Mouse (Mus musculus): ENCODE data around the gene Bzw2. TPM values are rescaled to one million over a fixed set of nuclear protein-coding genes. Genes with fewer than 3 reads are reported as not detected.

Gene Bzw2
- polyA plus RNA-seq, 1 experiment from 2014 or later = 103 TPM

- Histone ChIP-seq H3K4me1 (peaks cover 36% of the 10 kb centered on the region), H3K36me3 (0 out of 2 replicates have a peak, but pooled peaks cover 2% of the 10 kb centered on the region), H3K4me3 (peak within 1 kb of the TSS; percentile 74), H3K9me3 (replicated peaks) (no peaks in the 10 kb centered on the region), H3K27me3 (replicated peaks) (no peaks in the 10 kb centered on the region), H3K27ac (peak within 1 kb of the TSS; percentile 85), H3K9ac (peak within 1 kb of the TSS; percentile 83), H3K4me2 (peak within 1 kb of the TSS; percentile 89)
- WGBS (ENCODE audit: insufficient replicate concordance) = 0% methylated on average over 41 of the region's 42 CpGs
- ATAC-seq = peak; percentile 97
Observed at GRCm38 (mm10) chr12:36156637-36157303, 1.1 kb downstream of the Bzw2 start, which contains the start of gene Ankmy2. Ankmy2 (plus strand) TSS chr12:36157114.

GRCm38 (mm10) chr12:36156101-36156636 lies 1.7 kb downstream of the Bzw2 start:
- ATAC-seq = peak; percentile 46

GRCm38 (mm10) chr12:36155141-36155641 lies 2.7 kb downstream of the Bzw2 start:
- Histone ChIP-seq H3K27ac (no peak overlapping the region), H3K4me3 (peak overlapping the region; percentile 74), H3K9me3 (replicated peaks) (no peaks in the 10 kb centered on the region), H3K4me1 (peaks cover 36% of the 10 kb centered on the region), H3K4me2 (peak overlapping the region; percentile 89), H3K9ac (peak overlapping the region; percentile 83), H3K36me3 (no peaks in the 10 kb centered on the region), H3K27me3 (replicated peaks) (no peaks in the 10 kb centered on the region)
- 13% methylated on average over 8 of the region's 8 CpGs for WGBS (ENCODE audit: insufficient replicate concordance)
- ATAC-seq = no peak

More at GRCm38 (mm10) chr12:36156101-36156636, 1.7 kb downstream of the Bzw2 start:
- no peaks in the 10 kb centered on the region for H3K27me3 ChIP-seq (replicated peaks)
- 2% methylated on average over 33 of the region's 33 CpGs for WGBS (ENCODE audit: insufficient replicate concordance)
- no peaks in the 10 kb centered on the region for H3K36me3 ChIP-seq
- H3K9me3 ChIP-seq (replicated peaks) = no peaks in the 10 kb centered on the region
- H3K9ac ChIP-seq = peak overlapping the region; percentile 83
- peak overlapping the region; percentile 89 for H3K4me2 ChIP-seq
- peak overlapping the region; percentile 68 for H3K27ac ChIP-seq
- H3K4me3 ChIP-seq = peak overlapping the region; percentile 74
- H3K4me1 ChIP-seq = peaks cover 36% of the 10 kb centered on the region

DNA sequence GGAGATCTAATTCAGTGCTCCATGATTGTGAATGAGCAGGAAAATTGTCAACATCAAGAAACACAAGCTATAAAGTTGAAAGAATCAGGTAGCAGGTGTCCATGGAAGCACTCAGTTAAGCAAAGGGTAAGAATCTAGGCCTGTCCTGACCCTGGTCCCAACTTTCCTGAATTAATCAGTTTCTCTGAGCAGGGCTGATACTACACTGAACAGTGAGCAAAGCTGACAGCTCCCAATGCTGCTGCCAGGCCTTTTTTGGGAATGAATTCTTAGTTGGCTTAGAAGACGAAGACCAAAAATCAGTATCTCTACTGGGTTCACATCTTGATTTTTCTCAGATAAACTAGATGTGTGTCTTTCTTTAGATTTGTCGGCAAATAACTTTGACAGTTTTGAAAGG lies 7.1 kb downstream of the Bzw2 start:
- Histone ChIP-seq H3K9ac (no peak overlapping the region), H3K4me2 (no peak overlapping the region), H3K27ac (no peak overlapping the region), H3K4me1 (peaks cover 23% of the 10 kb centered on the region), H3K4me3 (no peak overlapping the region), H3K9me3 (replicated peaks) (no peaks in the 10 kb centered on the region), H3K36me3 (peaks cover 5% of the 10 kb centered on the region; the same call in 1 of the 2 replicates), H3K27me3 (replicated peaks) (no peaks in the 10 kb centered on the region)
- ATAC-seq = no peak
- WGBS (ENCODE audit: insufficient replicate concordance) = 76% methylated on average over 2 of the region's 2 CpGs

- no peak for ATAC-seq
- H3K4me3 ChIP-seq = no peak overlapping the region
- H3K9ac ChIP-seq = no peak overlapping the region
- H3K27me3 ChIP-seq (replicated peaks) = no peaks in the 10 kb centered on the region
- no peaks in the 10 kb centered on the region for H3K9me3 ChIP-seq (replicated peaks)
- peaks cover 7% of the 10 kb centered on the region; the same call in 1 of the 2 replicates for H3K36me3 ChIP-seq
- H3K27ac ChIP-seq = no peak overlapping the region
- WGBS (ENCODE audit: insufficient replicate concordance) = 83% methylated on average over 2 of the region's 2 CpGs
- peaks cover 18% of the 10 kb centered on the region for H3K4me1 ChIP-seq
- H3K4me2 ChIP-seq = no peak overlapping the region
Observed at GRCm38 (mm10) chr12:36150265-36150664, 7.6 kb downstream of the Bzw2 start.

DNA sequence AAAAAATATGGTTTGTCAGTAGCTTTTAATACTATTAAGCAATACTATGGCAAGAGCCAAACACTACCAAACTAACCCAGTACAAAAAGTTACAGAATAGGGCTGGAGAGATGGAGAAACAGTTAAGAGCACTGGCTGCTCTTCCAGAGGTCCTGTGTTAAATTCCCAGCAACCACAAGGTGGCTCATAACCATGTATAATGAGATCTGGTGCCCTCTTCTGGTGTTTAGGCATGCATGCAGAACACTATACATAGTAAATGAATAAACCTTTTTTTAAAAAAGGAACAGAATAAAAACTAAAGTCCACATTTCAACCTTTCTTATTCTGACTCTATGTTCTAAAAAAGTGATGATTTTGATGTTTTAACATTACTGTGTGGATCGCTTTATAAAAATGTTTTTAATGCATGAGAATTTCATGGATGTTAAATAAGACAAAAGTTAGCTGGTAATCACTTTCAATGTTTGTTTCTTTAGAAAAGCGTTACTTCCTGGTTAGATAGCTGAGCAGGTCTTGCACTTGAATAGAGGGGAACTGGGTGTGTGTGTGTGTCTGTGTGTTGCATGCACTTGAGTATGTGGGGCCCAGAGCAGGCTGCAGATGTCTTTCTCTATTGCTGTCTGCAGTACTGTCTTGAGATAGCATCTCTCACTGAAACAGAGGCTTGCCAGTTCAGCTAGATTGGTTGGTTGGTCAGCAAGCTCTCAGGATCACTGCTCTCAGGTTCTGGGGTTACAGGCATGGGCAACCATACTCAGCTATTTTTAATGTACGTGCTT lies 11.5 kb downstream of the Bzw2 start:
- Histone ChIP-seq H3K4me2 (no peak overlapping the region), H3K27me3 (replicated peaks) (no peaks in the 10 kb centered on the region), H3K9ac (no peak overlapping the region), H3K36me3 (peaks cover 11% of the 10 kb centered on the region; the same call in 1 of the 2 replicates), H3K4me3 (no peak overlapping the region), H3K4me1 (peaks cover 6% of the 10 kb centered on the region; the same call in 1 of the 2 replicates), H3K27ac (no peak overlapping the region), H3K9me3 (replicated peaks) (no peaks in the 10 kb centered on the region)
- 79% methylated on average over 3 of the region's 3 CpGs for WGBS (ENCODE audit: insufficient replicate concordance)
- ATAC-seq = no peak

DNA sequence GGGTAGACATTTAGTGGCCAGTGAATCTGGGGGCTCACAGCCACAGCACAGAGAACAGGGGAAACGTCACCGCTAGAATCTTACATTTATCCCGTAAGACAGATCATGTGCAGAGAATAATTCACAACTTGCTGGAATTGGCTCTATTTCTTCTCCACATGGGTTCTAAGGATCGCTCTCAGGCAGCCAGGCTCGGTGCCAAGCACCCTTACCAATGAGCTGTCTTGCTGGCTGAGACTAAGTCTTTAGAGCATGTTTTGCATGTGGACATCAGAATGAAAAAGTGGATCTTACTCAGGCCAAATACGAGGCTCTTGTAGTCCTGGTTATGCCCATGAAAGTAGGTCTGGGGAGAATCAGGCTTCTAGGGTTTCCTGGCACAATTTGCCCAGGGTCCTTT lies 17.5 kb downstream of the Bzw2 start:
- 82% methylated on average over 6 of the region's 6 CpGs for WGBS (ENCODE audit: insufficient replicate concordance)

DNA sequence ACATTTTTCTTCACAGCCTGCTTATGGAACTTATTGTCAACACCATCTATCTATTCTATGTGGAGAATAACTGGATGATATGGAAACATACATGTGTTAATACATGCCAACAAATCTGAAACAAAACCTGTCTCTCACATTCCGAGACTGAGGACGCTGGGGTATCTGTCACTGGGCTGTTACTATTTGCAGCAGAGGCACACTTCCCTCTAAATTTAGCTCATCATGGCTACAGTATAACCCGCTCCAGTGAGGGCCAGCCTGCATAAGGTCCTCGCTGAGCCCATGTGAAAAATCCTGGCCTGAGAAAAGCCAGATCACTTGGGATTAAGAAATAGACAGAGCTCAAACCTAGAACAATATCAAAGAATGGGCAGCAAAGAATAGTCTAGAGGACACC lies 20.7 kb downstream of the Bzw2 start:
- Histone ChIP-seq H3K4me2 (no peak overlapping the region), H3K27me3 (replicated peaks) (no peaks in the 10 kb centered on the region), H3K27ac (no peak overlapping the region), H3K4me1 (0 out of 2 replicates have a peak, but pooled peaks cover 8% of the 10 kb centered on the region), H3K4me3 (no peak overlapping the region), H3K36me3 (peaks cover 41% of the 10 kb centered on the region), H3K9ac (no peak overlapping the region), H3K9me3 (replicated peaks) (no peaks in the 10 kb centered on the region)
- WGBS (ENCODE audit: insufficient replicate concordance) = 64% methylated on average over 4 of the region's 4 CpGs
- no peak for ATAC-seq

More for the DNA sequence above, 17.5 kb downstream of the Bzw2 start:
- Histone ChIP-seq H3K36me3 (peaks cover 24% of the 10 kb centered on the region), H3K27ac (no peak overlapping the region), H3K4me1 (0 out of 2 replicates have a peak, but pooled peaks cover 3% of the 10 kb centered on the region), H3K9me3 (replicated peaks) (no peaks in the 10 kb centered on the region), H3K9ac (no peak overlapping the region), H3K27me3 (replicated peaks) (no peaks in the 10 kb centered on the region), H3K4me3 (no peak overlapping the region), H3K4me2 (no peak overlapping the region)
- no peak for ATAC-seq

DNA sequence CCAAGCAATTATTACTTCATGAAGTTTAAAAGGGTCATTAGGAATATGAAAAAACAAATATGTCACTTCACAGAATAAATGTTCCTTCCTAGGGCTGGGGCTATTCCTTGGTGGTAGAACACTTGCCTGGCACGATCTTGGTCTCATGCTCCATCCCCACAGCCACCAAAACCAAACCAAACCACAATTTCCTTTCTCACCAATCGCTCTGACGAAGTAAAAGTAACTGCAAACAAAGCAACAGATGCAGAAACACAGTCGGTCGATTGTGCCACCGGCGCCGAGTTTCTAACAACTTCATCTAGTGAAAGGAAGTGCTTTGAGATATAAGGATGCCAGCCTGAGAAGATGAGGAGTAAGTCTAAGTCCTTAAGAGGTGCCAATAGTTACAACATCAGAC lies 21.6 kb downstream of the Bzw2 start:
- no peak overlapping the region for H3K27ac ChIP-seq
- WGBS (ENCODE audit: insufficient replicate concordance) = 47% methylated on average over 8 of the region's 8 CpGs
- no peak overlapping the region for H3K4me2 ChIP-seq
- H3K27me3 ChIP-seq (replicated peaks) = no peaks in the 10 kb centered on the region
- no peaks in the 10 kb centered on the region for H3K9me3 ChIP-seq (replicated peaks)
- peaks cover 48% of the 10 kb centered on the region for H3K36me3 ChIP-seq
- ATAC-seq = no peak
- 0 out of 2 replicates have a peak, but pooled peaks cover 8% of the 10 kb centered on the region for H3K4me1 ChIP-seq
- no peak overlapping the region for H3K4me3 ChIP-seq
- H3K9ac ChIP-seq = no peak overlapping the region

DNA sequence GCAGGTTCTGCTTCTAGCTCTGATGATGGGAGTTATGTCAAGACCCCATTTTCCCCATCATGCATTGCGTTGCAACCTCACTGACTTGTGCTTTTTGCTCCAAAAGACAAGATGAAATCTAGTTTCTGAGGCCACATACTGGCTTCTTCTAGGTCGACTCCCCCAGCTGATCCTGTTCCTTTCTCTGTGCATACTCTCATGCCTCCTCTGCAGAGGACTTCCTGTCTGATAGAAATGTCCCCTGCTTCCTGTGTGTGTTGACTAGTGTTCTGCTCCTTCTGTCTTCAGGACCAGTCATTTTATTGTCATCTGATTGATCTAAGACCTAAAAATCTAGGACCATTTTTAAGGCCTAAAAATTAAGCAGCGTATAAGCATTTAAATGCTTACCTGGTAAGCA lies 22.5 kb downstream of the Bzw2 start:
- Histone ChIP-seq H3K9ac (no peak overlapping the region), H3K4me3 (no peak overlapping the region), H3K36me3 (peaks cover 48% of the 10 kb centered on the region), H3K27me3 (replicated peaks) (no peaks in the 10 kb centered on the region), H3K4me2 (no peak overlapping the region), H3K27ac (no peak overlapping the region), H3K9me3 (replicated peaks) (no peaks in the 10 kb centered on the region), H3K4me1 (0 out of 2 replicates have a peak, but pooled peaks cover 8% of the 10 kb centered on the region)
- 64% methylated on average over 3 of the region's 3 CpGs for WGBS (ENCODE audit: insufficient replicate concordance)
- no peak for ATAC-seq

DNA sequence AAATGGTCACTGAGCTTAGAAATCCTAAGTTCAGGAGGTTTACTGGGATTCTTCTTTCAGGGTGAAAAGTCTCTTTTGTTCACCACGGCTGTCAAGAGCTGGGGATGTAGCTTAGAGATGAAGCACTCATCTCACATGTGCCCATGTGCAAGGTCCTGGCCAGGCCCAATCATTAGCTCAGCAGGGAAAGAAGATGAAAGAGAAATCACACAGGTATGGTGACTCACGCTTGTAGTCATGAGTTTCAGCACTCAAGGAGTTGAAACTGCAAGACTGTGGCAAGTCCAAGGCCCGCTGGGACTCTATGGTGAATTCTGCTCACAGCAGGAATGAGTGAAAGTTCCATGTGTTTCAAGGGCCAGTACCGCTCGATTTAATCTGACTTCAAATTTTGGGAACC lies 23.8 kb downstream of the Bzw2 start:
- H3K4me3 ChIP-seq = no peak overlapping the region
- peaks cover 48% of the 10 kb centered on the region for H3K36me3 ChIP-seq
- H3K9me3 ChIP-seq (replicated peaks) = no peaks in the 10 kb centered on the region
- no peak overlapping the region for H3K4me2 ChIP-seq
- H3K27ac ChIP-seq = no peak overlapping the region
- no peaks in the 10 kb centered on the region for H3K27me3 ChIP-seq (replicated peaks)
- WGBS (ENCODE audit: insufficient replicate concordance) = 81% methylated on average over 5 of the region's 5 CpGs
- H3K4me1 ChIP-seq = 0 out of 2 replicates have a peak, but pooled peaks cover 8% of the 10 kb centered on the region
- no peak overlapping the region for H3K9ac ChIP-seq
- ATAC-seq = no peak

DNA sequence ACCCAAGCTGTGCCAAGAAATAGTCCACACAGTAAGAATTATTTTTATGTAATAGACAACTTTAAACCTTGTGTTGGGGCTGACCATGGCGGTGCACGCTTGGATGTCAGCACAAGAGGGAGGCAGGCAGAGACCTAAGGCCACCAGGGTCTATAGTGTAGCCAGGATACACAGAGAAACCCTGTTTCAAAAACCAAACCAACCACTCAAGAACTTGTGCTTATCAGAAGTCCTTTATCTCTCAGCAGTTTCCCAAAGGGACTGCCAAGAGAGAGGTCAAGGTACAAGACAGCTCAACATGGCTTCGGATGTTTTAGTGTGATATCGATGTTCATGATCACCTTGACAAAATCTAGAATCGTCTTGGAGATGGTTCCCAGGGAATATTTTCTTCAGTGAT lies 24.3 kb downstream of the Bzw2 start:
- H3K9me3 ChIP-seq (replicated peaks) = no peaks in the 10 kb centered on the region
- H3K4me1 ChIP-seq = 0 out of 2 replicates have a peak, but pooled peaks cover 8% of the 10 kb centered on the region
- H3K4me2 ChIP-seq = no peak overlapping the region
- no peak overlapping the region for H3K4me3 ChIP-seq
- H3K27me3 ChIP-seq (replicated peaks) = no peaks in the 10 kb centered on the region
- no peak overlapping the region for H3K9ac ChIP-seq
- H3K27ac ChIP-seq = no peak overlapping the region
- H3K36me3 ChIP-seq = peaks cover 52% of the 10 kb centered on the region
- WGBS (ENCODE audit: insufficient replicate concordance) = 74% methylated on average over 5 of the region's 5 CpGs
- no peak for ATAC-seq
